Mouse (Mus musculus) G1E (cell line): ENCODE measurements around the gene Hmbs.
"Not testable (repeated sequence)": the region's sequence is repeated elsewhere in the genome, so short reads cannot be mapped to it uniquely, and the experiment has no call there.

ENCODE experiments used
- CTCF ChIP-seq: IDR thresholded peaks from 2 replicates; pipeline ENCODE4 v1.5.1; 2012; ENCODE audit warnings: low read depth, low read length, inconsistent platforms, mixed read lengths
- GATA1 ChIP-seq: IDR thresholded peaks from 2 replicates; pipeline ENCODE4 v1.6.1; 2012; ENCODE audit warnings: borderline replicate concordance, low read length, inconsistent platforms, mixed read lengths
- GATA2 ChIP-seq: IDR thresholded peaks from 2 replicates; pipeline ENCODE4 v1.6.1; 2012; ENCODE audit warnings: low read depth, low read length, inconsistent platforms, borderline replicate concordance

GRCm38 (mm10) chr9:44300001-44300400 is 44.0 kb downstream of the Hmbs start:
- TF ChIP-seq CTCF, GATA2, GATA1: not testable (repeated sequence)
